Mouse (Mus musculus): ENCODE results near the gene Arfgap1.

Gene Arfgap1

DNA sequence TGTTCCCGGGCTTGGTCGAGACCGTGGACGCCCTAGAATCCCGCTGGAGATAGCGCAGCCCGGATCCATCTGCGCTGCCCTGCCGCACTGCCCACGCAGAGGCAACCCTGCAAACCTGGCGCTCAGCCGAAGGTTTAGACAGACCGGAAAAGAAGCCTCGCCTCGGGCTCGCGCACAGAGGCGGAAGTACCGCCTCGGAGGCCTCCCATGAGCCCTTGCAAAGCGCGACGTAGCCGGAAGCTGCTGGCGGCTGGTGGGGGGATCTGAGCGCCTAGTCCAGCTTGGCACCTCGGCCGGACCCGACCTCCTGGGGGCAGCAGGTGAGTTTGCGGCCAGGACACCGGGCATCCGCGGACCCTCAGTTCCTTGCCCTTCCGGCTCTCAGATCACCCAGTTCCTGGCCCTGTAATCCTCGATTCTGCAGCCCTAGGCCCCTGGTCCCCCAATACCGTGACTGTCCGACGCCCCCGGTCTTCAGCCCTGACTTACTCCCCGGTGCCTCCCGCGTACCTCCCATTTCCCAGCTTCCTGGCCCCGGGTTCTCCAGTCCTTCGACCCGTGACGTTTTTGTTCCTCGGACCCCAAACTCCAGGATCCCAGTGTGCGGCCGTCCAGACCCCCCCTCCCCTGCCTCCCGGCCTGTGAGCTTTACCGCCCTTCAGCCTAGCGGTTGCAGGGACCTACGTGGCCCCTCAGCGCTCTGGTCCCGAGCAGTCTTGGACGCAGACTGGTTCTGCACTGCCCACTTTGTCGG, at the start of gene Arfgap1:
Arfgap1 (plus strand) TSS at position 216 of the 754 bp plus-strand sequence.
- peak; percentile 96 to 97 for DNase-seq

DNA sequence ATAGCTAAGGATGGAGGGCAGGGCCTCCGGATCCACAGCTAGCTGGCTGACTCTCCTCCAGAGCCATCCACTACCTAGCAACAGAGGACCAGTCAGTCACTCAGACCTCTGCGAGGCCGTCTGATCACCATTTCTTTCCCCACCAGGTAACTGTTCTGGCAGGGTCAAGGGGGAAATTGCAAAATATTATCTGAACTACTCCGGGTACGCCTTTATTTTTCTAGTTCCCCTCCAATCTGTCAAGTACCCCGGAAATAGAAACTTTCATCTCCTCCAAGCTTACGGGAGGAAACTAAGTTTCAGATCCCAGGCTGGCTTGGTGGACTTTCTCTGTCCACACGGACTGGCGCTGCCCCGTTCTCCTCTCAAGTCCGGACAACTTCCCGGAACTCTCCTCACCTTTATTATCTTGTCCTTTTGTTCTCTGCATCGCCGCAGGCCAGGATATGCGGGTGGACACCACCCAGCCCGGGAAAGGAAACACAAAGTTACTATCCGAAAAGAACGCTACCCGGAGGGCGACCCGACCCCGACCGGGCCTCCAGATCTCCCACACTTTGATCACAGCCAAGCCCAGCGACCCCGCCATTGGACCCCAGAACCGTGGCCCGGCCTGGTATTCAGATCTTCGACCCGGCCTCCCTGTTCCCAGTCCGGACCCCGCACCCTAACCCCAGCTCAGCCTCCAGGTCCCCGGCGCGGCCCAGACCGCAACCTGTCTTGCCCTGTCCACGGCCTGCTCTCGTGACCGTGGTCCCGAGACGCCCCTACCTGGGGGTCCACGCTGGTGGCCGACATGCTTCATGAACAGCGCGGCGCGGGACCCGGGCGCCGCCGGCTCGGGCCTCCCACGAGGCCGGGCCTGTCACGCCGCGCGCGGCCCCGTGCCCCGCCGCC, 46.9 kb upstream of the Arfgap1 start:
- DNase-seq, result peak in 1 of 2 experiments; percentile 34

DNA sequence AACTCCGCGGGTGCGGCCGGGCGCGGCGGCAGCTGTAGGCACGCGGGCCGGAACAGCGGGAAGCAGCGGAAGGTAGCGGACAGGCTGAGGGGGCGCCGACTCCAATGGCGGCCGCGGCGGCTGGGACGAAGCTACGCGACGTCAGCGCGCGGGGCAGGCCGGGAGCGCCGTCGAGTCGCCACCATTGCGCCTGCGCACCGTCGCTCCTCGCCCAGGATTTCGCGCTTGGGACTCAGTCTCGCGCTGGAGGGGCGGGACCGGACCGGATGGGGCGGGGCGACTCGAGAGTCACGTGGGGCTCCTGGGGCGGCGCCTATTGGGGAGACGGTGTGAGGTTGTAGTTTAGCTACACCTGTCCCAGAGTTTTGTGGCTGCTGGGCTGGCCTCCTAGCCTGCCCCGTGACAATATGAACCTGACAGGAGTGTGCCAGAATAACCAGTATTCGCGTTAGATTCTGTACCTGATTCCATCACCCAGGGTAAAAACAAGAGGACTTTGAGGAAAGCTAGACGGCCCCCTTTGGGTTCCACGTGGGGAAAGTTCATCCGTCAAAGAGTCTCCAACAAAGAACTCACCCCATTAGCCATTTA, 46.1 kb upstream of the Arfgap1 start, which contains the start of gene Ythdf1:
Ythdf1 (minus strand) TSS at position 140 of the 591 bp plus-strand sequence.
- peak; percentile 97 to 99 for DNase-seq

GRCm38 (mm10) chr2:180922739-180923138, 44.3 kb upstream of the Arfgap1 start:
- DNase-seq, result no peak

- DNase-seq, result peak; percentile 81 to 88
These were observed 41.8 kb upstream of the Arfgap1 start for GRCm38 (mm10) chr2:180925176-180925575.

DNA sequence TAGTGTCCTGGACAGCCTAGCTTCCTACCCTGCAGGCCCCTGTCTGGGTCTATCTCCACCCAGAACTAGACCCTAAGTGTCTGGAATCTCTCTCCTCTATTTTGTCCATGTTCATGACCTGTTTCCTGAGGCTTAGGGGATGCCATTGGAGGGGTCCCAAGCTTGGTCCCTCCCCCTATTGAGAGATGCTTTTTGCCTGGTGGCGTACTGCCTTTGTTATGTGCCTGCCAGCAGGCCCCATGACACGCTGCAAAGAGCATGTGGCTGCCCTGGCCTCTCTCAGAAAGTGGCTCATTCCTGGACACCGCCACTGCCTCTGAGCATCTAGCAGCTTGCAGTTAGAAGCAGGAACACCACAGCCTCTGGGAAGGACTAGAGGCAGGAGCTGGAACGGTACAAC, 38.3 kb upstream of the Arfgap1 start, which contains the start of gene Birc7:
Birc7 (plus strand) TSS at position 301 of the 400 bp plus-strand sequence.
- DNase-seq, result no peak

- DNase-seq, result no peak
These were observed 34.6 kb upstream of the Arfgap1 start for GRCm38 (mm10) chr2:180932418-180932817.

DNA sequence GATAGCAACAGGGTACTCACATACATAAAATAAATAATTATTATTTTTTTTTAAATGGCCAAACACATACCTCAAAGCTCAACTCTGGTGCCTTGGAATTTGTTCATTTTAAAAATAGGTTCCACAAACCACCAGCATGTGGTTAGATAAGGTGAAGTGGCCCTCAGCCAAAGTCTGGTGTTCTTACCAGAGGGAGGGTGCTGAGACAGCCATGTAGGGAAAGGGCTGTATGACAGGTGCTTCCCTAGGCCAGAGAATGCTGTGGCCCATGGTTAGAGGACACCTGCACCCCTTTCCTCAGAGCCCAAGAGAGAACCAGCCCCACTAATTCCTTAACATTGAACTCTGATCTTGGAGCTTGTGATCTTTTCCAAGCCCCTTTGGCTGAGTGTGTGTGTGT, 26.8 kb upstream of the Arfgap1 start:
- no peak for DNase-seq

GRCm38 (mm10) chr2:180941869-180942268, 25.2 kb upstream of the Arfgap1 start:
- no peak for DNase-seq

GRCm38 (mm10) chr2:180949947-180950346, 17.1 kb upstream of the Arfgap1 start:
- DNase-seq, result no peak

GRCm38 (mm10) chr2:180952731-180953171, 14.3 kb upstream of the Arfgap1 start:
- DNase-seq, result peak in 1 of 2 experiments; percentile 14

GRCm38 (mm10) chr2:180953638-180954037, 13.4 kb upstream of the Arfgap1 start:
- DNase-seq, result no peak

DNA sequence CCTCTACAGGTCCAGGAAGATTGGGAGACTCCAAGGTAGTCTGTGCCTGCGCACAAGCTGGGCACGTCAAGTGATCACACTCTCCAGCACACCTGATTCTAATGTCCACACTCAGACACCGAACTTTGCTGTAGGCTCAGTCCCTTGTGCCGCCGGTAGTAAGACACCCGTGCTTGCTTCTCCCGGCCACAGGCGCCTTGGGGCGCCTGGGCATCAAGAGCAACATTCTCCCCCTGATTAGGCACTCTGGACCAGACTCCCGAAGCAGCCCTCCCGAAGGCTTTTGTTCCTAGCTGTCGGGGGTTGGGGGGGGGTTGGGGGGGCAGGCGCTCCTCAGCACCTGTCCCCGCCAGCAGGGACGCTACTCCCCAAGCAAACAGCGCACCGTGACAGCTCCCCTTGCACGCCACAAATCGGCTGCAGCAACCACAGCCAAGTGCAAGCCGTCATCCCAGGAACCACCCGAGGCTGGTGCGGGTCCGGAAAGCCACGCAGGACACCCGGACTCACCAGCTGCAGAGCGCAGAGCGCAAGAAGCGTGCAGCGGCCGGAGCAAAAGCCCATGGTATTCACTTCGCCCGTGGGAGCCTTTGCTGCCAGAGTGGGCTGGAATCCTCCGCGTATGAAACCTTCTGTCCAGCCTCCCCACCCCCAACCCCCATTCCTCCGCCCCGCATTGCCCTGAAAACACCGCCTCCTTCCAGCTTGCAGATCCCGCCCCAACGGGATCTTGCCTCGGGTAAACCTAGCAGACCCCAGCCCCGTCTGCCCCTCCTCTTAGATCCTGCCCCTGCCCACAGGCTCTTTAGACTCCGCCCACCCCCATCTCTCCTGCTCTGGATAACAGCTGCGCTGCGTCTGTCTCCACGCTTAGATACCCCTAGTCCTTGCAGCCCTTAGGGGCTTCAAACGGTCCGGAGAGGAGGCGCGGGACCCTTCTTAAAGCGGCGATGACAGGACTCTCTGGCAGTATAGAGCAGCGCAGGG, 12.7 kb upstream of the Arfgap1 start, which contains the start of gene Nkain4:
Nkain4 (minus strand) TSS at position 639 of the 987 bp plus-strand sequence.
- DNase-seq, result peak; percentile 55 to 57

- no peak for DNase-seq
These were observed 7.4 kb upstream of the Arfgap1 start for GRCm38 (mm10) chr2:180959605-180960004.

DNA sequence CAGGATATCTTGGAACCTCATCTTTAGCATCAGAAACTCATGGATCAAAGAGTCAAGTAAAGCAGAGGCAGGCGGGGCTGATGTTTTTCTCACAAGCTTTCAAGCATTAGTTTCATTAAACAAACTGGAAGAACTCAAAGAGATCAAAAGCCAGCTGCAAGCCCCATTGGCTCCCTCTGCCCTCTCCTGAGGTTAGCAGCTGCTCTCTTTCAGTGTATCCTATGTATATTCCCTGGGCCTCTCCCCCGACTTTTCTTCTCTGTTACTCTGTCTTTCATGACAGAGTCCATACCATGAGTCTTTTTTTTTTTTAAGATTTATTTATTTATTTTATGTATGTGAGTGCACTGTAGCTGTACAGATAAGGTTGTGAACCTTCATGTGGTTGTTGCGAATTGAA, 6.8 kb upstream of the Arfgap1 start:
- DNase-seq, result no peak

GRCm38 (mm10) chr2:180962616-180963308, 4.3 kb upstream of the Arfgap1 start:
- no peak for DNase-seq

- DNase-seq, result peak; percentile 86 to 87
These were observed 3.1 kb upstream of the Arfgap1 start for GRCm38 (mm10) chr2:180963956-180964355.

DNA sequence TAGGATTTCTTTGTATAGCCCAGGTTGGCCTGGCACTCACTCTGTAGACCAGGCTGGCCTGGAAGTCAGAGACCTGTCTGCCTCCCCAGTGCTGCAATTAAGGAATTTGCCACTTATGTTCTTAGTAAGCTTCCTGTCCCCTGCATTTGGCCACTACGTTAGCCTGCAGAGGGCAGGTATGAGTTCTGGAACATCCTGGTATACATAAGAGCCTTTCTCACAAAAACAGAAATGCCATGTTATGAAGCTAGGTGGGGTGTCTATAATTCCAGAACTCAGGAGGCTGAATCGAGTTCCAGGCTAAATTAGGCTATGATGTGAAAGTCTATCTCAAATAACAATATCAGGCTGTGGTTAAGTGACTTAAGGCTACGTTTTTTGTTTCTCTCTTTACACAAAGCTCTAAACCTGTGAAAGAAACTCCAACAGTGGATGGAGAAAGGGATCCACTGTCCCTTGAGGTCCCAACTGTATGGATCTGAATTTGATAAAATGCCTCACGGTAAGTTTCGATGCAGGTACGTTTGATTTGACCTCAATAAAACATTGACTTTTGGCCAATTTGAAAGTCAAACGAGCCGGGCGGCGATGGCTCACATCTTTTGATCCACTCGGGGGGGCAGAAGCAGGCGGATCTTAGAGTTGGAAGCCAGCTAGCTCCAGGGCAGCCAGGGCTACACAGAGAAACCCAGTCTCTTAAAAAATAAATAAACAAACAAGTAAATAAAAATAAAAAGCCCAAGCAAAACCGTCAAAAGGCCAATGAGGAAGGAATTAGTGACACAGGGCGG, 738 bp upstream of the Arfgap1 start:
- peak; percentile 34 to 45 for DNase-seq

- no peak for DNase-seq
These were observed 14.1 kb downstream of the Arfgap1 start for GRCm38 (mm10) chr2:180981133-180981532.

DNA sequence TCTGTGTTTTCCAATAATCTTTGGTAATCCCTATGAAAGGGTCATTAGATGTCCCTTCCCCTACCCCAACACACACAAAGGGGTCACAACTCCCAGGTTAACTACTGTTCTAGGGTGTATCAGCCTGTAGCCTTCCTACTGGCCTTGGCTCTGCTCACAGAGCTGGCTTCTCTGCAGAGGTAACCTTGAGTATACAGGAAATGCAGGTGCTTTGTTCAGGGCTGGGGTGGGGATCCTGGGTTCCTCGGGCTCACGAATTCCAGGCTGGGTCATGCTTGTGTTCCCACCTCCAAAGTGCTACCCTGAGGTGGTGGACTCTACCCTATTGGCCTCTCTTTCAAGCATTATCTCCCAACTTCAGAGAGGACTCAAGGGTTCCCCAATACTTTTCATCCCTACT, 18.6 kb downstream of the Arfgap1 start:
- no peak for DNase-seq

All from cerebellum, postnatal 36 days (tissue).